Mouse (Mus musculus) small intestine, adult 2 months (tissue): ENCODE measurements around the gene 4930519G04Rik. TPM values are rescaled to one million over a fixed set of nuclear protein-coding genes. Genes with fewer than 3 reads are reported as not detected.
A peak's percentile ranks its signal among the peaks of the same experiment; 100 is the strongest.
"Not testable (repeated sequence)": the region's sequence is repeated elsewhere in the genome, so short reads cannot be mapped to it uniquely, and the experiment has no call there.

Experiments
- H3K27ac ChIP-seq: fragments of 200-500 bp; 2 replicates; pipeline ENCODE4 v1.5.1; 2012; ENCODE audit warnings: low read depth, low read length, control low read depth, inconsistent platforms; ENCODE audit not compliant: insufficient read depth
- H3K27me3 ChIP-seq: fragments of 200-500 bp; 2 replicates; pipeline ENCODE4 v1.6.1; 2012; ENCODE audit warnings: mild to moderate bottlenecking, moderate library complexity, low read length, inconsistent platforms; ENCODE audit not compliant: control insufficient read depth, insufficient read depth
- H3K36me3 ChIP-seq: fragments of 200-500 bp; 2 replicates; pipeline ENCODE4 v1.6.1; 2012; ENCODE audit warnings: mild to moderate bottlenecking, low read length, control low read depth, inconsistent platforms; ENCODE audit not compliant: control insufficient read depth, insufficient read depth
- H3K4me1 ChIP-seq: fragments of 200-500 bp; 2 replicates; pipeline ENCODE4 v1.6.1; 2012; ENCODE audit warnings: low read length, inconsistent platforms, mixed read lengths; ENCODE audit not compliant: control insufficient read depth, insufficient read depth, insufficient read length
- H3K4me3 ChIP-seq: fragments of 200-500 bp; 2 replicates; pipeline ENCODE4 v1.5.1; 2012; ENCODE audit warnings: low read depth, mild to moderate bottlenecking, control low read depth, inconsistent platforms, low read length, moderate library complexity
- CTCF ChIP-seq: fragments of 200-500 bp; IDR thresholded peaks from 2 replicates; pipeline ENCODE4 v1.5.1; 2012; ENCODE audit warnings: low read depth, mild to moderate bottlenecking, control low read depth, inconsistent platforms, low read length, moderate library complexity, mixed read lengths; ENCODE audit not compliant: insufficient replicate concordance, insufficient read length; ENCODE audit errors: extremely low read depth
- POLR2A ChIP-seq: fragments of 200-500 bp; IDR thresholded peaks from 2 replicates; pipeline ENCODE4 v1.6.1; 2012; ENCODE audit warnings: low read depth, mild to moderate bottlenecking, control low read depth, inconsistent platforms, low read length, moderate library complexity
- WGBS: fragments of 180-500 bp; shearing (Covaris S2); methylation state at CpG from one replicate; pipeline ENCODE4 v1.1.7; 2018; 5-methylcytosine and 5-hydroxymethylcytosine counted together
- polyA plus RNA-seq: library from polyadenylated mRNA; depleted of rRNA; stranded (reverse); fragments of >200 nt; gene quantifications from 2 replicates; pipeline ENCODE4 v1.2.3, GENCODE M21; 2012

Gene 4930519G04Rik
- polyA plus RNA-seq, 1 experiment: not detected

DNA sequence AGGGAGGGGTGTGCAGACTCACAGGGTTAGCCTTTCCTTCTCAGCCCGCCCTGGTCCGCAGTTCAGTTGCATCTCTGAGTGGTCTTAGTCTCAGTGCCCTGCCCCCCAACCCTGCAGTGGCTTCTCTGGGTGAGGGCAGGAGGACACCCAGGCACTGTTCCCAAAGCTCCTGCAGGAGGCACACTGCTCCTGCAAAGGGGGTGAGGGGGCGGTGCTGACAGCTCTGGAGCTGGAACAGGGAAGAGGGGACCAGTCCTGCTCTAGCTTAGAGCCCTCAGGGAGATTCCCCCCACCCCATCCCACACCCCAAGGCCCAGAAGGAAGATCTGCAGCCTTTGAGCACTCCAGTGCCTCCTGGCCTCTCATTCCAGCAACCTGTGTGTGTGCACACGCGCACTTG lies 10.8 kb upstream of the 4930519G04Rik start:
- H3K4me1 ChIP-seq: peaks cover 5% of the 10 kb centered on the region
- no peak overlapping the region for H3K27ac ChIP-seq
- no peak for TF ChIP-seq POLR2A
- no peak for TF ChIP-seq CTCF
- H3K36me3 ChIP-seq: no peaks in the 10 kb centered on the region
- H3K27me3 ChIP-seq: no peaks in the 10 kb centered on the region
- no peak overlapping the region for H3K4me3 ChIP-seq
- WGBS: 87% methylated on average over 5 of the region's 5 CpGs

DNA sequence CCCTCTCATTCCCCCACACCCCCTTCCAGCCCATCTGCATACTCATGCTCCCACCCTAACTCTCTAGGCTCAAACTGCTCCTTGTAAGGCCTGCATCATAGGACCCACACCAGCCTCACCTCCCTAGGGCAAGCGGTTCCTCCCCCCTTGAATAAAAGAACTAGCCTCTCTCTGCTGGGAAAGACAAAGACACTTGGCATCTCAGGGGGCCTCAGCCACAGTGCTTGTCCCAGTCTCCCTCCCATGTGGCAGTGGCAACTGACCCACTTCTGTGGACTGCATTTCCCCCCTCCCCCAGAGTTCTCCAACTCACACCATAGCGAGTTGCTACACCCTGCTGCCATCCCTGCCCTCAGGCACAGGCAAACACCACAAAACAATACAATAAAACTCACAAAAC lies 9.1 kb upstream of the 4930519G04Rik start:
- H3K27me3 ChIP-seq, H3K4me1 ChIP-seq, H3K27ac ChIP-seq, H3K4me3 ChIP-seq, H3K36me3 ChIP-seq: not testable (repeated sequence)
- WGBS: 95% methylated on average over 2 of the region's 2 CpGs

DNA sequence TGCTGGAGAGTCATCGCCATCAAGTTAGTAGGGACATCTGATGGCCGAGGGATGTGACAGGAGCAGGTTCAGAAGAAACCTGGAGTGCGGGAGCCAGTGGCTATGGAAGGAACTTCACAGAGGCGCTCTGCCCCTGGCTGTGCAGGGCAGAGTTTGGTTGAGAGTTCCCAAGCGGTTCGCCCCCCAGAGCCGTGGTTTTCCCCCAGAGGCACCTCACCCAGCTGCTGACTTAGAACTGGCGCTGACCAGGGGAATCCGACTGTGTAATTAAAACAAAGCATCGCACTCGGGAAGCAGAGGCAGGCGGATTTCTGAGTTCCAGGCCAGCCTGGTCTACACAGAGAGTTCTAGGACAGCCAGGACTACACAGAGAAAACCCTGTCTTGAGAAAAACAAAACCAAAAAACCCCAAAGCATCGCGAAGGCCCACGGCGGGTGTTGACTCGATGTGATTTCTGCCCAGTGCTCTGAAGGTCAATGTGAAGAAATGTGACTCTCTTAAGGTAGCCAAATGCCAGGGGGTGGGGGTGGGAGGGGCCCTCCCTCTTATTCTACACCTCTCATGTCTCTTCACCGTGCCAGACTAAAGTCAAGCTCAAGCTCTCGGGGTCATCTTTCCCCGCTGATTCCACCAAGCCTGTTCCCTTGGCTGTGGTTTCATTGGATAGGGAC lies 1.8 kb upstream of the 4930519G04Rik start:
- no peaks in the 10 kb centered on the region for H3K4me1 ChIP-seq
- no peak overlapping the region for H3K27ac ChIP-seq
- WGBS: 83% methylated on average over 20 of the region's 20 CpGs
- no peak for TF ChIP-seq POLR2A
- no peak for TF ChIP-seq CTCF
- H3K36me3 ChIP-seq: no peaks in the 10 kb centered on the region
- no peaks in the 10 kb centered on the region for H3K27me3 ChIP-seq
- H3K4me3 ChIP-seq: no peak overlapping the region

DNA sequence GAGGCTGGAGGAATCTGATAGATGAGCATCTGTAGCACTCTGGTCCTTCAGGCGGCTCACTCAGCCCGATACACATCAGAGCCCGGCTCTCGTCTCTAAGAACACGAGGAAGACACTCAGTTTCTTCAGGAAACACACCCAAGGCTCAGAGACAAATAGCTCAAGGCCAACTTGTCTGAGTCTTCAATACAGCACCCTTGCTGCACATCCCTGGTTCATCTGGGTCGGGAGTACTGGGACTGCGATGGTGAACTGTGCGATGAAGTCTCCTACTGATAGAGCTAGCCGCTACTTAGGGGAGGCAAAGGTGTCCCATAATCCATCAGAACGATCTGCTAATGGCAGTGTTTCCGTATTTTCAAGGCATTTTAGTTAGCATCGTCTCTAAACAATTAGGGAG lies 5.1 kb downstream of the 4930519G04Rik start, which contains the start of gene Gm9936:
Gm9936 (minus strand) TSS at position 101 of the 400 bp plus-strand sequence.
- no peaks in the 10 kb centered on the region for H3K36me3 ChIP-seq
- no peak within 1 kb of the TSS for H3K27ac ChIP-seq
- peak within 1 kb of the TSS; percentile 21; the same call in 1 of the 2 replicates for H3K4me3 ChIP-seq
- peaks cover 4% of the 10 kb centered on the region; the same call in 1 of the 2 replicates for H3K27me3 ChIP-seq
- no peak for TF ChIP-seq CTCF
- H3K4me1 ChIP-seq: no peaks in the 10 kb centered on the region; the same call in 1 of the 2 replicates
- WGBS: 81% methylated on average over 12 of the region's 12 CpGs

DNA sequence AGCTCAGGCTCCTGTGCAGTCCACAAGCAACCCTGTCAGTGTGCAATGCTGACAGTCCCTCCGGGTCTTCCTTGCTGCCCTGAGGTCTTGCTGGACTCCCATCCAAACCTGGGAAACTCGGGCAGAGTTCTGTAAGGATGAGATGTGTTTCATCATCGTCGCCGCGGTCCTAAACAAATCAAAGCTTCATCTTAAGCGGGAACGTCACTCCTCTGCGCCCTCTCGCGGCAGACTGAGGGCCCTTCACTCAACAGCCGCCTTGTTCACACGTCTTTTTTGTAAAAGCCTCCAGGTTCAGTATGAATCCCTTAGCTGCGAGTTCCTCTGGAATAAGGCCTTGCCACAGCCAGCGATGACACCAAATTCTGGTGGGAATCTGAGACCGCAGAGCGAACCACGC lies 5.8 kb downstream of the 4930519G04Rik start:
- WGBS: 4% methylated on average over 18 of the region's 18 CpGs
- Histone ChIP-seq H3K36me3 (no peaks in the 10 kb centered on the region), H3K4me3 (peak overlapping the region; percentile 21; the same call in 1 of the 2 replicates), H3K27ac (no peak overlapping the region), H3K27me3 (peaks cover 4% of the 10 kb centered on the region; the same call in 1 of the 2 replicates), H3K4me1 (no peaks in the 10 kb centered on the region; the same call in 1 of the 2 replicates)
- TF ChIP-seq POLR2A (peak; percentile 14; the same call in 1 of the 2 replicates), CTCF (peak; percentile 81)

DNA sequence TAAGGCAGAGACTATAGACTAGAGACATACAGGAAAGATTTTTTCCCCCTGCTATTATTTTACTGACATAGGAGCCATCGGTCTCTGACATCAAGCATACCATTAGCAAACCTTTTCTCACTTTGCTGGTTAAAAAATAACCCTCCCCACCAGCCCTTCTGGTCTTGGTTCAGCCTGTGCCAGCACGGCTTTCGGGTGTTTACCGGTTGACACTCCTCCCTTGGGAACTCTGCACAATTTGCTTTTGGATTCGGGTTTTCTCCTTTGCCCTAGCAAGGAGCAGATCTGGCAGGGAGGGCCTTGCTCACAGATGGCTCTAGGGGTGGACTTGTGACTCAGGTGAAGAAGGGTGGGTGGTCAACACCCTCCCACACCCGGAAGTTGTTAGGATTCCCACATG lies 8.3 kb downstream of the 4930519G04Rik start:
- H3K4me1 ChIP-seq: no peaks in the 10 kb centered on the region; the same call in 1 of the 2 replicates
- TF ChIP-seq POLR2A (no peak), CTCF (no peak)
- WGBS: 25% methylated on average over 6 of the region's 6 CpGs
- no peak overlapping the region for H3K4me3 ChIP-seq
- no peak overlapping the region for H3K27ac ChIP-seq
- H3K27me3 ChIP-seq: peaks cover 6% of the 10 kb centered on the region; the same call in 1 of the 2 replicates
- no peaks in the 10 kb centered on the region for H3K36me3 ChIP-seq

DNA sequence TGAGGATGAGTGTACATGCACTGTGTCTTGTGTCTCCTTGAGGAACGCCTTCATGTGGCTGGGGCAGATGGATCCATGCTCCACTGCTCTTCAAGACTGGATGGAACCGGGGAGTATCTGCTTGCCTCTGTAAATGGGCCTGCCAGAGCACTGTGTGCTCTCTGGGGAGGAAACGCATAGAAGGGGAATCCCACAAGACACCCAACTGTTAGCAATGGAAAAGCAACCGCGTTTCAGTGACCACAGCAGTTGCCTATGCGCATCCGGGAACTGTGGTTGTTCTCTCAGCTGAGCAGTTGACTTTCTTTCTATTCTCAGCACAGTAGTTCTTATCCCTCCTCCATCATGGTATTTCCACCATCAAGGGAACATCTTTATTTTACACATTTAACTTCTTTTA lies 11.3 kb downstream of the 4930519G04Rik start:
- H3K4me1 ChIP-seq: no peaks in the 10 kb centered on the region; the same call in 1 of the 2 replicates
- H3K27me3 ChIP-seq: 0 out of 2 replicates have a peak, but pooled peaks cover 2% of the 10 kb centered on the region
- WGBS: 73% methylated on average over 7 of the region's 7 CpGs
- no peaks in the 10 kb centered on the region for H3K36me3 ChIP-seq
- H3K27ac ChIP-seq: no peak overlapping the region
- TF ChIP-seq POLR2A (no peak), CTCF (no peak)
- no peak overlapping the region for H3K4me3 ChIP-seq

DNA sequence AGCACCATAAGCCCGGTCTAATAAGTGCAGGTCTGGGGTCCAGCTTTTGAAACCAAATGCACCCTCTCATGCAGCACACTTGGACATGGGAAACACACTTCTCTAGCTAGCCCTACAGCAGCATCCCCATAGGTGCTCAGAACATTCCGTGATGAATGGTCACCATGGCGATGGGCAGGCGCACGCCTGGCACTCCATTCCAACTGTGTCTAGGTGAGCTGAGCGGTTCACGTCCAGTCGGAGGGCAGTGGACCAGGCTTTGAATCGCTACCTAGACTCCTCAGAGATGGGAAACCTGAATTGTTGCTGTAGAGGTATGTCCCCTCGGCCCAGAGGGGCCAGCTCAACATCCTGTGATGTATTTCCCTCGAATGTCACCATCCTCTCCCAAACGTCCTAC lies 11.8 kb downstream of the 4930519G04Rik start:
- no peaks in the 10 kb centered on the region for H3K36me3 ChIP-seq
- TF ChIP-seq CTCF: no peak
- TF ChIP-seq POLR2A: no peak
- H3K4me1 ChIP-seq: no peaks in the 10 kb centered on the region; the same call in 1 of the 2 replicates
- WGBS: 91% methylated on average over 12 of the region's 12 CpGs
- 0 out of 2 replicates have a peak, but pooled peaks cover 2% of the 10 kb centered on the region for H3K27me3 ChIP-seq
- no peak overlapping the region for H3K27ac ChIP-seq
- H3K4me3 ChIP-seq: no peak overlapping the region
